Mouse (Mus musculus) thymus, adult 2 months (tissue): ENCODE measurements at regions not wholly inside any gene's neighbourhood (a gene's known extent, or its start where the extent isn't known, plus 50 kb on each side); places are given as distances from the start of the nearest gene placed in this dataset.

Experiments used
- CTCF ChIP-seq: fragments of 200-500 bp; IDR thresholded peaks from 2 replicates; pipeline ENCODE4 v1.5.1; 2012; ENCODE audit warnings: mild to moderate bottlenecking, control low read depth, low read length, moderate library complexity, borderline replicate concordance; ENCODE audit not compliant: control insufficient read depth, poor library complexity, insufficient read depth; ENCODE audit errors: extremely low read depth
- POLR2A ChIP-seq: fragments of 200-500 bp; IDR thresholded peaks from 2 replicates; pipeline ENCODE4 v1.6.1; 2012; ENCODE audit warnings: mild to moderate bottlenecking, low read length, control low read depth, moderate library complexity; ENCODE audit not compliant: control insufficient read depth, poor library complexity, insufficient read depth; ENCODE audit errors: extremely low read depth

DNA sequence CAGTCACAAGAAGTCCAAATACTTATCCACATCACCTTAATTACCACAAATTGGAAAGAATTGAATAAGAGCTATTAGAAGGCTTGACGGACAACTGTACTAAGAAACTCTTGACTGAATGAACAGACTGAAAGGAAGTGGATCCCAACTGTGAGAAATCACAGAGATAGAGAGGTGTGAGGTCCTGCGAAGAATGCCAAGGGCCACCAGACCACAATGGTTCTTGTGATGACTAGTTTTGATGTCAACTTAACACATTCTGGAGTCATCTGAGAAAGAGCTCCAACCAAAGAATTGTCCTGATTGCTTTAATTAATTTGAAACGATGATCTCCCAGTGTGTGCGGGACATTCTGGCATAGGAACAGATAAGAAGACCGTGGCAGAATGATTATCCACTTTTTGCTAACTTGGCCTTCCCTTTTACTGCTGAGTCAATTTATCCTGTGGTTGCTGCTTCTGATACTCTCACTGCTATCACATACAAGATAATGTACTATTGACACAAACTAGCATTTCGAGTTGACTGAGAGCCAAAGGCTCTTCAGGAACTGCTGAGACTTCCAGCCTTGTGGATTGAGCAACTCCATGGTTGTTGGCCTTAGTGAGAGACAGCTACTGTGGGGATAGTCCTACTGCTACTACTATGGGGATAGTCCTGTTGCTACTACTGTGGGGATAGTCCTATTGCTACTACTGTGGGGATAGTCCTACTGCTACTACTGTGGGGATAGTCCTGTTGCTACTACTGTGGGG is 268.5 kb downstream of the Olfr1505 start:
- no peak for TF ChIP-seq POLR2A
- TF ChIP-seq CTCF: no peak
